Mouse (Mus musculus): ENCODE results near the gene Ptpn23. TPM values are rescaled to one million over a fixed set of nuclear protein-coding genes. Genes with fewer than 3 reads are reported as not detected.

Gene Ptpn23
- polyA plus RNA-seq, 1 experiment, result 3.0 TPM

GRCm38 (mm10) chr9:110345057-110345739 lies 62.8 kb downstream of the Ptpn23 start:
- no peaks in the 10 kb centered on the region for H3K36me3 ChIP-seq (ENCODE audit: control insufficient read depth)
- no peaks in the 10 kb centered on the region for H3K9me3 ChIP-seq (ENCODE audit: control insufficient read depth, low read length)
- no peaks in the 10 kb centered on the region for H3K4me1 ChIP-seq (ENCODE audit: control insufficient read depth)
- H3K4me3 ChIP-seq (replicated peaks), result no peak overlapping the region
- TF ChIP-seq TAL1 (IDR thresholded peaks at IDR 0.05; ENCODE audit: low read length) (no peak), GATA1 (IDR thresholded peaks at IDR 0.05; ENCODE audit: low read length) (no peak)
- H3K27me3 ChIP-seq (ENCODE audit: control insufficient read depth), result no peaks in the 10 kb centered on the region

- TF ChIP-seq GATA1 (IDR thresholded peaks at IDR 0.05; ENCODE audit: low read length), result no peak
- no peak for TF ChIP-seq TAL1 (IDR thresholded peaks at IDR 0.05; ENCODE audit: low read length)
- peaks cover 2% of the 10 kb centered on the region; the same call in 1 of the 2 replicates for H3K4me1 ChIP-seq (ENCODE audit: control insufficient read depth)
- H3K36me3 ChIP-seq (ENCODE audit: control insufficient read depth), result no peaks in the 10 kb centered on the region
- H3K4me3 ChIP-seq (replicated peaks), result no peak overlapping the region
- no peaks in the 10 kb centered on the region for H3K9me3 ChIP-seq (ENCODE audit: control insufficient read depth, low read length)
- no peaks in the 10 kb centered on the region for H3K27me3 ChIP-seq (ENCODE audit: control insufficient read depth)
Observed at GRCm38 (mm10) chr9:110343805-110344204, 64.2 kb downstream of the Ptpn23 start.

GRCm38 (mm10) chr9:110342008-110342407 lies 66.0 kb downstream of the Ptpn23 start:
- Histone ChIP-seq H3K4me3 (replicated peaks) (no peak overlapping the region), H3K4me1 (ENCODE audit: control insufficient read depth) (peaks cover 2% of the 10 kb centered on the region; the same call in 1 of the 2 replicates), H3K9me3 (ENCODE audit: control insufficient read depth, low read length) (no peaks in the 10 kb centered on the region), H3K36me3 (ENCODE audit: control insufficient read depth) (no peaks in the 10 kb centered on the region), H3K27me3 (ENCODE audit: control insufficient read depth) (no peaks in the 10 kb centered on the region)
- no peak for TF ChIP-seq GATA1 (IDR thresholded peaks at IDR 0.05; ENCODE audit: low read length)
- TF ChIP-seq TAL1 (IDR thresholded peaks at IDR 0.05; ENCODE audit: low read length), result no peak

GRCm38 (mm10) chr9:110340037-110340750 lies 67.8 kb downstream of the Ptpn23 start:
- Histone ChIP-seq H3K36me3 (ENCODE audit: control insufficient read depth) (no peaks in the 10 kb centered on the region), H3K27me3 (ENCODE audit: control insufficient read depth) (no peaks in the 10 kb centered on the region), H3K4me1 (ENCODE audit: control insufficient read depth) (peaks cover 4% of the 10 kb centered on the region), H3K4me3 (replicated peaks) (no peak overlapping the region), H3K9me3 (ENCODE audit: control insufficient read depth, low read length) (no peaks in the 10 kb centered on the region)
- no peak for TF ChIP-seq GATA1 (IDR thresholded peaks at IDR 0.05; ENCODE audit: low read length)
- no peak for TF ChIP-seq TAL1 (IDR thresholded peaks at IDR 0.05; ENCODE audit: low read length)

Other genes with a start within 250 kb of the Ptpn23 start
- gene Cspg5, start 164.4 kb downstream of the Ptpn23 start, polyA plus RNA-seq (2012), result 0.01 and 0.05 TPM in 2 replicates
- gene Elp6, start 103.0 kb downstream of the Ptpn23 start, polyA plus RNA-seq (2012), result 0.34 and 0.40 TPM in 2 replicates
- 1.5 and 1.7 TPM in 2 replicates for gene Scap, start 74.9 kb downstream of the Ptpn23 start, polyA plus RNA-seq (2012)
- gene Ngp, start 11.5 kb upstream of the Ptpn23 start, polyA plus RNA-seq (2012), result 0.15 and 0.39 TPM in 2 replicates
- 0.20 and 0.41 TPM in 2 replicates for gene Klhl18, start 68.5 kb upstream of the Ptpn23 start, polyA plus RNA-seq (2012)
- gene Kif9, start 68.7 kb upstream of the Ptpn23 start, polyA plus RNA-seq (2012), result 0.01 TPM in 1 of 2 replicates, not detected in the other
- 1.1 and 3.0 TPM in 2 replicates for gene Setd2, start 124.4 kb upstream of the Ptpn23 start, polyA plus RNA-seq (2012)
- 0.05 TPM in 1 of 2 replicates, not detected in the other for gene Nradd, start 216.2 kb upstream of the Ptpn23 start, polyA plus RNA-seq (2012)
- 0.26 and 0.65 TPM in 2 replicates for gene Nbeal2, start 245.9 kb upstream of the Ptpn23 start, polyA plus RNA-seq (2012)
- gene Ccdc12, start 248.3 kb upstream of the Ptpn23 start, polyA plus RNA-seq (2012), result 21.3 and 25.9 TPM in 2 replicates